Mouse (Mus musculus): ENCODE results near the gene Cdc20b. TPM values are rescaled to one million over a fixed set of nuclear protein-coding genes. Genes with fewer than 3 reads are reported as not detected.

The Cdc20b gene
- polyA plus RNA-seq, 1 experiment from 2014 or later: 2.1 TPM

MicroRNA genes within 50 kb of the gene (microRNA counts, 519-probe panel; counts per million panel counts)
- microRNA mmu-miR-449a (5,171 counts per million, percentile 71 among the panel's probes with 10 or more counts), microRNA mmu-miR-449b (not detected), microRNA mmu-miR-449c (not detected)

Other genes with a start within 250 kb of the Cdc20b start
- gene Plpp1, start 234.3 kb upstream of the Cdc20b start, polyA plus RNA-seq (2014; fragmentation: Nextera tagmentation; extraction: Ambion mirVana): 22.1 and 24.0 TPM in 2 replicates
- gene Mtrex, start 107.7 kb upstream of the Cdc20b start, polyA plus RNA-seq (2014; fragmentation: Nextera tagmentation; extraction: Ambion mirVana): 94.7 and 103 TPM in 2 replicates
- gene Dhx29, start 107.7 kb upstream of the Cdc20b start, polyA plus RNA-seq (2014; fragmentation: Nextera tagmentation; extraction: Ambion mirVana): 33.5 and 42.3 TPM in 2 replicates
- gene Ccno, start 47.3 kb upstream of the Cdc20b start, polyA plus RNA-seq (2014; fragmentation: Nextera tagmentation; extraction: Ambion mirVana): 2.6 and 5.0 TPM in 2 replicates
- 2.2 and 2.7 TPM in 2 replicates for gene Mcidas, start 41.3 kb upstream of the Cdc20b start, polyA plus RNA-seq (2014; fragmentation: Nextera tagmentation; extraction: Ambion mirVana)
- 103 and 105 TPM in 2 replicates for gene Gpx8, start 11.3 kb downstream of the Cdc20b start, polyA plus RNA-seq (2014; fragmentation: Nextera tagmentation; extraction: Ambion mirVana)
- gene Gzma, start 65.9 kb downstream of the Cdc20b start, polyA plus RNA-seq (2014; fragmentation: Nextera tagmentation; extraction: Ambion mirVana): not detected in 2 replicates
- 1.1 and 1.2 TPM in 2 replicates for gene Esm1, start 174.5 kb downstream of the Cdc20b start, polyA plus RNA-seq (2014; fragmentation: Nextera tagmentation; extraction: Ambion mirVana)
- gene Gzmk, start 190.8 kb downstream of the Cdc20b start, polyA plus RNA-seq (2014; fragmentation: Nextera tagmentation; extraction: Ambion mirVana): not detected in 2 replicates

All from hindbrain, embryonic 11.5 days (tissue).